Mouse (Mus musculus) thymus, postnatal 10 days (tissue): ENCODE measurements around the gene Olfr1502.
"Not testable (repeated sequence)": the region's sequence is repeated elsewhere in the genome, so short reads cannot be mapped to it uniquely, and the experiment has no call there.

Experiments used
- DNase-seq, 2 experiments: peaks; one replicate each; pipeline ENCODE4 v3.0.0; 2021; ENCODE audit warnings: low spot score in 2 of 2

Gene Olfr1502

DNA sequence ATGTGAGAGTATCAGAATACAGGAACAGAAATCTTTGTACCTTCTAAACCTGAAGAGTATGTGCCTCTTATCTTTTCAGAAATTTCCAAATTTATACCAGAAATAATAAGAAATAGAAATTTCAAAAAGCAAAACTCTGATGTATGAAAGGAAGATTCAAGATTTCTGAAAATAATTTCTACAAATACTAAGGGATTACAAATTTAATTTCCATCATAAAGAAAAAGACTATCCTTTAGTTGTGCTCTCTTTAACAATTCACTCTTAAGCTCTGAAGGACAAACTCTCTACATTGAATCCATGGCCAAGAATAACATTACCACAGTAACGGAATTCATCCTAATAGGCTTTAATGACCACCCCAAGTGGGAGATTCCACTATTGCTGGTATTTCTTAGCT is at the start of gene Olfr1502:
Gene Olfr1502, plus strand, starts transcription at position 301 of the 400 bp plus-strand sequence.
- no peak for DNase-seq

- DNase-seq, result no peak
These were observed 48.8 kb upstream of the Olfr1502 start for GRCm38 (mm10) chr19:13812823-13813222.

- DNase-seq, result no peak
These were observed 42.8 kb upstream of the Olfr1502 start for GRCm38 (mm10) chr19:13818827-13819226.

GRCm38 (mm10) chr19:13819347-13819746 is 42.2 kb upstream of the Olfr1502 start, which contains the start of gene Olfr1499:
Gene Olfr1499 (minus strand): TSS chr19:13819447.
- no peak for DNase-seq

- DNase-seq, result no peak
These were observed 40.7 kb upstream of the Olfr1502 start for GRCm38 (mm10) chr19:13820847-13821246.

DNA sequence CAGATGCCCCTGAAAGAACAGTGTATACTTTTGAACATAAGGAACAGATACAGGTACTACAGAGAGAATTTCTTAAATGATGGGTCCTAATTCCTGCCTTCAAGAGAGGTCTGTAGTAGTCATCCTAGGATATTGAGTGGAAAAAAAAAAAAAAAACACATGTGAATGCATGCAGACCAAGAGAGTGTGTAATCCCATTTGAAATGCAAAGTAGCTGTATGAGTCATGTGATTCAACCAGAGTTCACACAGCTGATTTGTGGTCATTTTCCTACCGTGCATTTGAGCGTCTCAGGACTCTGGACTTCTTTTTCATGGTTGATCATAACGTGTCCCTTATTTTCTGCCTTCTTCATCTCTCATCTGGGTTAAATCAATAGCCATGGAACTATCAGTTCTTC is 33.1 kb upstream of the Olfr1502 start:
- no peak for DNase-seq

- DNase-seq, result no peak
These were observed 31.2 kb upstream of the Olfr1502 start, which contains the start of gene Olfr1500 for GRCm38 (mm10) chr19:13830388-13830787. Gene Olfr1500 (minus strand): TSS chr19:13830488.

GRCm38 (mm10) chr19:13850592-13850991 is 11.0 kb upstream of the Olfr1502 start, which contains the start of gene Olfr1501:
Gene Olfr1501 (minus strand): TSS chr19:13850692.
- DNase-seq, result not testable (repeated sequence)

GRCm38 (mm10) chr19:13897828-13898227 is 36.2 kb downstream of the Olfr1502 start, which contains the start of gene Olfr1504:
Gene Olfr1504 (minus strand): TSS chr19:13897928.
- no peak for DNase-seq
